Mouse (Mus musculus) megakaryocyte-erythroid progenitor cell, adult 5-6 weeks (primary cell): ENCODE results near the gene Gpank1. TPM values are rescaled to one million over a fixed set of nuclear protein-coding genes. Genes with fewer than 3 reads are reported as not detected.
"Not testable (repeated sequence)": the region's sequence is repeated elsewhere in the genome, so short reads cannot be mapped to it uniquely, and the experiment has no call there.

ENCODE experiments used
- ATAC-seq: replicated peaks from 2 replicates; pipeline ENCODE4 v1.8.0; 2016; ENCODE audit warnings: mild to moderate bottlenecking, inconsistent platforms; ENCODE audit not compliant: severe bottlenecking, poor library complexity, low FRiP score, low TSS enrichment
- total RNA-seq, 2 experiments: library from RNA; stranded (forward) in 1 of 2; stranded (reverse) in 1 of 2; fragments of 200-1000, 215-1000 nt in 1 of 2; fragments of >200 nt in 1 of 2; fragmentation: Nextera tagmentation in 1 of 2; gene quantifications; 2 replicates each; pipeline ENCODE4 v1.2.3; 2014 to 2017

The Gpank1 gene
- total RNA-seq, 2 experiments from 2014 or later, result 30.4 to 36.2 TPM

- no peak for ATAC-seq
Measured at GRCm38 (mm10) chr17:35096597-35096996, 24.7 kb upstream of the Gpank1 start.

- no peak for ATAC-seq
Measured at GRCm38 (mm10) chr17:35097164-35097655, 24.0 kb upstream of the Gpank1 start.

- ATAC-seq, result no peak
Measured at GRCm38 (mm10) chr17:35100196-35100765, 21.0 kb upstream of the Gpank1 start.

- ATAC-seq, result no peak
Measured at GRCm38 (mm10) chr17:35101161-35101560, 20.1 kb upstream of the Gpank1 start.

GRCm38 (mm10) chr17:35102299-35102698 is 19.0 kb upstream of the Gpank1 start:
- no peak for ATAC-seq

GRCm38 (mm10) chr17:35103221-35103690 is 18.0 kb upstream of the Gpank1 start:
- peak; percentile 29 for ATAC-seq

GRCm38 (mm10) chr17:35104079-35104478 is 17.2 kb upstream of the Gpank1 start:
- ATAC-seq, result no peak

GRCm38 (mm10) chr17:35104754-35105153 is 16.5 kb upstream of the Gpank1 start:
- peak; percentile 87 for ATAC-seq

GRCm38 (mm10) chr17:35105740-35106389 is 15.4 kb upstream of the Gpank1 start:
- ATAC-seq, result peak; percentile 12; the same call in 1 of the 2 replicates

GRCm38 (mm10) chr17:35106522-35106921 is 14.7 kb upstream of the Gpank1 start:
- ATAC-seq, result no peak

- ATAC-seq, result no peak
Measured at GRCm38 (mm10) chr17:35108097-35108496, 13.2 kb upstream of the Gpank1 start, which contains the start of gene Ly6g5c. Gene Ly6g5c (plus strand): TSS chr17:35108279.

- no peak for ATAC-seq
Measured at GRCm38 (mm10) chr17:35111774-35112173, 9.5 kb upstream of the Gpank1 start.

- ATAC-seq, result peak; percentile 58; the same call in 1 of the 2 replicates
Measured at GRCm38 (mm10) chr17:35115046-35116019, 5.9 kb upstream of the Gpank1 start, which contains the start of gene Ly6g5b. Gene Ly6g5b (minus strand): TSS chr17:35115428.

- ATAC-seq, result no peak; the same call in 1 of the 2 replicates
Measured at GRCm38 (mm10) chr17:35120745-35121142, 511 bp upstream of the Gpank1 start.

GRCm38 (mm10) chr17:35121871-35122303 is 632 bp downstream of the Gpank1 start, which contains the start of gene Csnk2b:
Gene Csnk2b (minus strand): TSS chr17:35122053.
- peak; percentile 13 for ATAC-seq

GRCm38 (mm10) chr17:35123287-35123686 is 2.0 kb downstream of the Gpank1 start:
- not testable (repeated sequence) for ATAC-seq

GRCm38 (mm10) chr17:35124261-35124896 is 3.1 kb downstream of the Gpank1 start:
- not testable (repeated sequence) for ATAC-seq

- no peak for ATAC-seq
Measured at GRCm38 (mm10) chr17:35125081-35125480, 3.8 kb downstream of the Gpank1 start.

- ATAC-seq, result no peak
Measured at GRCm38 (mm10) chr17:35125578-35125977, 4.3 kb downstream of the Gpank1 start.
